In the genomic region with DNA sequence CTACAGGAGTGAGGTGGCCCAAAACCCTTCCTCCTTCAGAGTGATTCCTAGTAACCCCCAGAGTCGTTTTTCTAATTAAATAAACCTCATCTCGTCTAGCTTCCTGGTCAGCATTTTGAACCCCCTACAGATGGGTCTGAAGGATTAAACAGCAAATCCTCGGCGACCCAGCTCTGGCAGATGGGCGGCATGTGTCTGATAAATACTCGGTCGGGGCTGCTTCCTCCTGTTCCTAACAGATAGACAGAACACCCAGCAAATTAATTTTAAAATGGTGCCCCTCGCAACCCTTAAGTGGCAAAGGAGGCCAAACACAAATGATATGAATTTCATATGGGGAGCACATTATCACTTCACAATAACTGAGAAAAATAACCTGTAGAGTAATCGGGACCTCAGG, we compare ENCODE assay signal across 22 mouse cellular contexts.
DNase-seq lines count a peak whose midpoint lies in the region; ATAC-seq and TF ChIP-seq lines count a peak whose summit lies in the region.
"Had no signal": no experiment of that assay in that cellular context is flagged by ENCODE, and none has a peak within 500 bp of the region (broad histone marks: within the 10 kb centered on the region; RNA-seq: fewer than 3 reads in every experiment).

No protein-coding gene starts in this region.

- no peaks in the 10 kb centered on the region for H3K36me3 ChIP-seq in liver, embryonic 14.5 days (replicated peaks; ENCODE audit: control insufficient read depth, insufficient read depth, low read depth)
- H3K36me3 ChIP-seq: forebrain, embryonic 12.5 days; heart, embryonic 10.5 days; hindbrain, embryonic 13.5 days; kidney, embryonic 15.5 days; limb, embryonic 10.5 days; neural tube, embryonic 15.5 days; stomach, embryonic 15.5 days had no signal

- H3K9me3 ChIP-seq in liver, embryonic 14.5 days (ENCODE audit: control insufficient read depth, low read length): no peaks in the 10 kb centered on the region
- H3K9me3 ChIP-seq: forebrain, embryonic 12.5 days; heart, embryonic 10.5 days; hindbrain, embryonic 13.5 days; kidney, embryonic 15.5 days; limb, embryonic 10.5 days; neural tube, embryonic 15.5 days; stomach, embryonic 15.5 days had no signal

- WGBS in liver, embryonic 14.5 days (ENCODE audit: insufficient replicate concordance): 7% methylated on average over 9 of the region's 9 CpGs

- peak overlapping the region; percentile 52 for H3K27ac ChIP-seq in liver, embryonic 14.5 days
- H3K27ac ChIP-seq: forebrain, embryonic 12.5 days; heart, embryonic 10.5 days; hindbrain, embryonic 13.5 days; kidney, embryonic 15.5 days; left cerebral cortex, adult 2 months; limb, embryonic 10.5 days; macrophage; neural tube, embryonic 15.5 days; stomach, embryonic 15.5 days had no signal

- peak; percentile 78 for DNase-seq in MEL-GATA-1-ER (ENCODE audit: extremely low read depth, low read depth)
- DNase-seq in c-Kit-positive CD71-positive TER-119-positive erythroid progenitor cells, embryonic 14.5 days (ENCODE audit: low spot score): peak; percentile 37
- DNase-seq in liver, embryonic 14.5 days (ENCODE audit: low read depth in 3 of 3, low spot score in 3 of 3): peak; percentile 40 to 53 (median 46)
- peak; percentile 38 for DNase-seq in retina, adult 2 months (ENCODE audit: low read depth, low spot score)
- no peak for DNase-seq in urinary bladder, postnatal 36 days (ENCODE audit: low spot score in 2 of 2)
- no peak for DNase-seq in urinary bladder, postnatal 14 days (ENCODE audit: low spot score)
- DNase-seq: adrenal gland, postnatal 10 days; cerebellum, adult 9-10 months; gastrocnemius, postnatal 14 days; heart, postnatal 14 days; lung, adult 2 months had no signal

- no peak for TF ChIP-seq CTCF in liver, embryonic 14.5 days (IDR thresholded peaks at IDR 0.05; ENCODE audit: low read depth)

- H3K4me3 ChIP-seq in liver, embryonic 14.5 days (ENCODE audit: insufficient read depth in 1 of 2, low read depth in 2 of 2, low read length in 2 of 2): no peak overlapping the region
- H3K4me3 ChIP-seq: forebrain, embryonic 12.5 days; heart, embryonic 10.5 days; hindbrain, embryonic 13.5 days; kidney, embryonic 15.5 days; left cerebral cortex, adult 2 months; limb, embryonic 10.5 days; myocyte; neural tube, embryonic 15.5 days; stomach, embryonic 15.5 days had no signal

- TF ChIP-seq EP300 in liver, embryonic 14.5 days (IDR thresholded peaks at IDR 0.05; ENCODE audit: low read depth): peak; percentile 62

- peak overlapping the region; percentile 27 for H3K9ac ChIP-seq in liver, embryonic 14.5 days (replicated peaks)
- H3K9ac ChIP-seq: forebrain, embryonic 12.5 days; hindbrain, embryonic 13.5 days; kidney, embryonic 15.5 days; neural tube, embryonic 15.5 days; stomach, embryonic 15.5 days had no signal

- H3K27me3 ChIP-seq in liver, embryonic 14.5 days (ENCODE audit: control insufficient read depth, insufficient read depth, low read length): no peaks in the 10 kb centered on the region
- H3K27me3 ChIP-seq: hindbrain, embryonic 13.5 days; kidney, embryonic 15.5 days; stomach, embryonic 15.5 days had no signal

- H3K4me1 ChIP-seq in liver, embryonic 14.5 days (replicated peaks; ENCODE audit: control insufficient read depth in 2 of 2, insufficient read depth in 2 of 2, low read length in 1 of 2): peaks cover 7 to 17% of the 10 kb centered on the region in 2 experiments
- H3K4me1 ChIP-seq: heart, embryonic 10.5 days; hindbrain, embryonic 13.5 days; kidney, embryonic 15.5 days; limb, embryonic 10.5 days; neural tube, embryonic 15.5 days; stomach, embryonic 15.5 days had no signal

- peak overlapping the region; percentile 52 for H3K4me2 ChIP-seq in liver, embryonic 14.5 days (ENCODE audit: low read depth)
- H3K4me2 ChIP-seq: forebrain, embryonic 12.5 days; hindbrain, embryonic 13.5 days; kidney, embryonic 15.5 days; neural tube, embryonic 15.5 days; stomach, embryonic 15.5 days had no signal

- peak; percentile 92 for ATAC-seq in liver, embryonic 14.5 days (ENCODE audit: insufficient read depth)
- ATAC-seq in granulocyte monocyte progenitor cell, adult 5-6 weeks (replicated peaks; ENCODE audit: poor library complexity, severe bottlenecking): no peak

Comparison
In these comparisons a context has a peak if more than half of its experiments do, and no peak if none do; other contexts are left out.
1. DNase-seq: peak in MEL-GATA-1-ER (single experiment), c-Kit-positive CD71-positive TER-119-positive erythroid progenitor cells, embryonic 14.5 days (single experiment), liver, embryonic 14.5 days (3 of 3) and retina, adult 2 months (single experiment); none in urinary bladder, postnatal 36 days (0 of 2) and urinary bladder, postnatal 14 days (single experiment).